Mouse (Mus musculus) liver, adult 2 months (tissue): ENCODE results near the gene Gm20431.

Experiments used
- CTCF ChIP-seq: fragments of 200-500 bp; IDR thresholded peaks from 2 replicates; pipeline ENCODE4 v1.5.1; 2011; ENCODE audit warnings: low read depth, low read length, control low read depth
- POLR2A ChIP-seq: fragments of 200-500 bp; IDR thresholded peaks from 2 replicates; pipeline ENCODE4 v1.6.1; 2011; ENCODE audit warnings: low read length, control low read depth; ENCODE audit not compliant: insufficient read depth; ENCODE audit errors: extremely low read depth

GRCm38 (mm10) chr2:167600481-167600995 lies 60.8 kb downstream of the Gm20431 start:
- TF ChIP-seq POLR2A (no peak), CTCF (no peak)
